Mouse (Mus musculus) liver, adult 2 months (tissue): ENCODE results near the gene Stx4a.

Experiments
- CTCF ChIP-seq: fragments of 200-500 bp; IDR thresholded peaks from 2 replicates; pipeline ENCODE4 v1.5.1; 2011; ENCODE audit warnings: low read depth, low read length, control low read depth
- POLR2A ChIP-seq: fragments of 200-500 bp; IDR thresholded peaks from 2 replicates; pipeline ENCODE4 v1.6.1; 2011; ENCODE audit warnings: low read length, control low read depth; ENCODE audit not compliant: insufficient read depth; ENCODE audit errors: extremely low read depth

DNA sequence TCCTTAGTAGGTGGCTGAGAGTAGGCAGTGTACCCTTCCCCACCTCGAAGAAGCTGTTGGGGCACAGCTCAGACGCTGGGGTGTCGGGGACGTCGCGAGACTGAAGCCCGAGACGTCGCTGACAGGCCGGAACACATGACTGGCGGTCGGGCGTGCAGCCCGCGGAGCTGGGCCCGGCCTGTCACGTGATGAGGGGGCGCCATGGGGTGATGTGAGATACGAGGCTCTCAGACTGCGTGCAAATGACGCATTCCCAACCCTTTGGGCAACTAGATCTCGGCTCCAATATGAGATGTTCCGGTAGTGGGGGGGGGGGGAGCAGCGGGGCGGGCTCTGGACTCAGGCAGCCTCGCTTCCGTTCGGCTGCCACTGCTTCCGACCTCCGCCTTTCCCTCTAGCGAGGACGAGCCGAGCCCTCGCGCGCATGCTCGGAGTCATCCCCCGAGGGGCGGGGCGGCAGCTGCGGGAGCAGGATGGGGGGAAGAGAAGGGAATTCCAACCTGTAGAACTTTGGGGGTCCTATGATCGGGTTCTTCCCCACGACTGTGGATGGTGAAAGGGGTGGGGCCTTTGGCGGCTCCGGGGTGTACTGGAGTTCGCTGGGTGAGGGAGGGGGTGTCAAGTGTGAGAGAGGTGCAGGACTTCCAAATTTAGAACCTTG is 17.4 kb downstream of the Stx4a start:
- TF ChIP-seq CTCF, result no peak
- TF ChIP-seq POLR2A, result peak; percentile 61; the same call in 1 of the 2 replicates
